Mouse (Mus musculus) splenic B cell, adult 2 months (primary cell): ENCODE results near the gene Tada2b.

Source experiments
- DNase-seq: peaks from one replicate; pipeline ENCODE4 v3.0.0-alpha.2; 2011; ENCODE audit warnings: low read depth, low spot score
- H3K27me3 ChIP-seq: 2 replicates; pipeline ENCODE4 v1.6.1; 2012; ENCODE audit warnings: mild to moderate bottlenecking, low read length, moderate library complexity, mixed read lengths; ENCODE audit not compliant: control insufficient read depth, poor library complexity, insufficient read depth, severe bottlenecking
- H3K36me3 ChIP-seq: 2 replicates; pipeline ENCODE4 v1.6.1; 2012; ENCODE audit warnings: mild to moderate bottlenecking, low read length, moderate library complexity, mixed read lengths; ENCODE audit not compliant: control insufficient read depth, poor library complexity, insufficient read depth, severe bottlenecking

Gene Tada2b

DNA sequence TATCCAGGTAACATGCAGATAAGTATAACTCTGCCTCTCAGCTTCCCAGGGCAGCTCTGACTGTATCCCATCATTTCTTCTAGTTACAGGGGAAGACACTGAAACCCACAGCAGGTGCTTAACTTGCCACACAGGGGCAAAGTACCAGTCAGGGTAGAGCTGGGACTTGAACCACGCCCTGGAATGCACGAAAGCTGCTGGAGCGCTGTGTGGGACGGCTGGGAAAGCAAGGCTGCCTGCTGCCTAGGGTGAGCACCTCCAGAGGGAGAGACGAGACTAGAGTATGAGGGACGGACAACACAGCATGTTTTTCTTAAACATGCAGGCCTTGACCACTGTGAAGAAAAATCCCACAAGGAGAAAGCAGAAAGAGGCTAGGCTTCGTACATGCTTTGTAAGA is 21.1 kb upstream of the Tada2b start:
- H3K27me3 ChIP-seq: no peaks in the 10 kb centered on the region
- no peak for DNase-seq
- H3K36me3 ChIP-seq: peaks cover 14% of the 10 kb centered on the region

DNA sequence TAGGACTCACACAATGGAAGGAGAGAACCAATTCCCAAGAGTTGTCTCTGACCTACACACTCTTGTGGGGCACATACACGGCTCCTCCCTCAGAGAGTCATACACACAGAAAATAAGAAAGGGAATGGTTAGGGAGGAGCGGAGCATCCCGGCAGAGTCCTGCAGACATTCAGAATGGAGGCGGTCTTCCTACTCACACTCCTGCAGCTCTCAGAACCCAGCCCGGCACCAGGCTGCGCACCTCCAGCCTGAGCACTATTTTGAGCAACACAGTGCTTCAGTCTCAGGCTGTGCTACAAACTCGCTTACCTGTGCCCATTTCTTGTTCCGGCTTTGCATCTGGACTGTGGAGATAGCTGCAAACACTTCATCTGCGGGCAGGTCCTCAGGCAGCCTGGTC is 10.6 kb upstream of the Tada2b start:
- no peak for DNase-seq
- H3K27me3 ChIP-seq: no peaks in the 10 kb centered on the region

DNA sequence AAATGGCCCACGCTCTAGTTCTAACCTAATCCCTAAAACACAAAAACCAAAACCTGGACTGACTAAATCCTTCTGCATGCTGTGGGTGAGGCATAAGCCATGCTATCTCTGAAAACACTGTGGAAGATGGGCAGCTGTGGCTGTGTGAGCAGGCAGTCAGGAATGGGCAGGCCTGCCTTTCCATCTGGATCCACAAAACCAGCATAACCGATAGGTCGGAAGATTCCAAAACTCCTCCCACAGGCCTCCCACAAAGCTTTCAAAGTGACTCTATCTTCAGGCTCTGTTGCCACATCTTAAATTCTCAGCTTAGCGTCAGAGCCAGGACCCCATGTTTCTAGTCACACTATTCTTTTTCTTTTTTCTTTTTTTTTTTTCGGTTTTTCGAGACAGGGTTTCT is 9.8 kb upstream of the Tada2b start:
- DNase-seq: no peak

More for the DNA sequence above, 10.6 kb upstream of the Tada2b start:
- H3K36me3 ChIP-seq: peaks cover 19% of the 10 kb centered on the region

DNA sequence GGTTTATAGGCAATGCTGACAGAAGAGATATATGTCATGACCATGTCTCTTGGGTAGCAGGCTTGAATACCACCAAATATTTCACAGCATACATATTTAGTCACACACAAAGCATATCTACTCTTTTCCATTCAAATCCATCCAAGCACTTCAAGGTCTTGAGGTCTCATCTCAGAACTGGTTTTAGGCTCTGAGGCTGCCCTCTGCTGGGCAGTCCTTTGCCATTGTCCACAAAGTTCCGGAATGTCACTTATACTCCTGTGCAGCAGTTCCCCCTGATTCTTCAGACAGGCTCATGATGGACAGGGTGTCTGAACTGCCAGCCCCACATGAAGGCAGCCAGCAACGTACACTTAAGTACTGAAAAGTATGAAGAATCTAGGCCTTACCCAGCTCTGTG is 5.1 kb upstream of the Tada2b start:
- peak; percentile 63 for DNase-seq
- Histone ChIP-seq H3K36me3 (peaks cover 13% of the 10 kb centered on the region), H3K27me3 (no peaks in the 10 kb centered on the region)

More for the DNA sequence above, 9.8 kb upstream of the Tada2b start:
- Histone ChIP-seq H3K36me3 (peaks cover 19% of the 10 kb centered on the region), H3K27me3 (no peaks in the 10 kb centered on the region)

DNA sequence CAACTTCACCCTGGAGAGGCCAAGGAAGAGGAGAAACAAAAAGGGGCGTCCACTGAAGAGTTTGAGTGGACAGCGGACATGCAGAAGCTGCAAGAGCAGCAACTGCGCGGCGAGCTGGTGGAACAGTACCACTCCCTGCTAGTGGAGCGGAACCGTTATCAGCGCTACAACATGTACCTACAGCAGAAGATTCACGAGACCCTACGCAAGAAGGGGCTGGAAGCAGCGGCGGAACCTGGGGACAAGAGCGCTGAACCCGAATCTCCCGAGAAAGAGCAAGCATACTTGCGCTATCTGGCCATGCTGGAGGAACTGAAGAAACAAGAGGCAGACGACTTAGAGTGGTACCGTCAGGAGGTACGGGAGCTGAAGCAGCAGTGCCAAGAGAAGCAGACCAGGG is 1.2 kb upstream of the Tada2b start:
- H3K36me3 ChIP-seq: no peaks in the 10 kb centered on the region; the same call in 1 of the 2 replicates
- H3K27me3 ChIP-seq: no peaks in the 10 kb centered on the region
- DNase-seq: peak; percentile 39

DNA sequence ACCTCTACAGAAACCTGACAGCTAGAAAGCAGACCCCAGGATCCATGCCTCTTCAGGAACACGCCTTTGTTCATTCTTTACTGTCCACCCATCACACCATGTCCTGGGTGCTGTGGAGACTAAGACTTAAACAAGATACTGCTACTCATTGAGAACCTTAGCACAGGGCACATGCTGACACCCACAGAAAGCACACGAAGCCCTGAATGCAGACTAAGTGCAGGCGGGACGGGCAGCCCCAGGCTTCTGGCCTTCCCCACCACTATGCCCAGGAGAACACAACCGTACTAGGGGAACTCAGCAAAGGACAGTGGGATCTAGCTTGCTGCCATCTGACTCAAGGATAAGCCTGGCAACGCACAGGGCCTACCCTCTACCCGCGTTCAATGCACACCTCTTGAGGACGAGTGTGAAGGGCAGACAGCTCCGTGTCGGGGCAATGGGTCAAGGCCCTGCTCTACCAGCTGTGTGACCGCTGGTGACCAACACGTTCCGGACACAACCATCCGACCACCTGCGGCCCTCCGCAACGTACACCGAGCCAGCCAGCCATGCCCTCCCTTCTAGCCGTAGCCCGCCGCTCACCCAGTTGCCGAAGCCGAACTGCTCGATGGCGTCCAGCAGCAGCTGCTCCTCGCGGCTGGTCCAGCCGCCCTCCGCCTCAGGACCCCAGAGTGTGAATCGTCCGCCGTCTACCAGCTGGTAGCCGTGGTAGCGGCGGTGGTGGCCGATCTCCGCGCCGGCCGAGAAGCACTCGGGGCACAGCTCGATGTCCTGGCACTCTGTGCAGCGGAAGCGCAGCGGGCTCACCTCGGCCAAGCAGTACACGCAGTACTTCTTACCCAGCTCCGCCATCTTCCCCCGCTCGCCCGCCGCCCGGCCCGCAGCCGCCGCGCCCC is 633 bp downstream of the Tada2b start:
- peak; percentile 64 for DNase-seq
- Histone ChIP-seq H3K27me3 (no peaks in the 10 kb centered on the region), H3K36me3 (no peaks in the 10 kb centered on the region)

DNA sequence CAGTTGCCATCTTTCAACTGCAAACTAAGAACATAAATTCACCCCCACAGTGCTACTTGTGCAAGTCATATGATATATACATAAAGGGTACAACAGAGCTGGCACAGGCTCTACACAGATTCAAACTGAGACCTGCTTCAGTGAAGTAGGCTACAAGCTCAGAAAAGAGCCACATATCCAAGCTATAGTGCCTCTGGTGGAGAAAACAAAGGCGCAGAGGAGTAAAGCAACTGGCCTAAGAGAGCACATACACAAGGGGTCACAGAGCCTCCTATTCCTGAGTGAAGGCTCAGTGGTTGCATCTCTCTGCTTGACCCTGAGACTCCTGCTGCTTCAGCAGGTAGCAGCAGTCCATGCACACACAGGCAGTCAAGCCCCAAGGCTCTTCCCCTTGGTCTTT is 3.0 kb downstream of the Tada2b start:
- peaks cover 3% of the 10 kb centered on the region for H3K36me3 ChIP-seq
- H3K27me3 ChIP-seq: no peaks in the 10 kb centered on the region
- DNase-seq: peak; percentile 49

DNA sequence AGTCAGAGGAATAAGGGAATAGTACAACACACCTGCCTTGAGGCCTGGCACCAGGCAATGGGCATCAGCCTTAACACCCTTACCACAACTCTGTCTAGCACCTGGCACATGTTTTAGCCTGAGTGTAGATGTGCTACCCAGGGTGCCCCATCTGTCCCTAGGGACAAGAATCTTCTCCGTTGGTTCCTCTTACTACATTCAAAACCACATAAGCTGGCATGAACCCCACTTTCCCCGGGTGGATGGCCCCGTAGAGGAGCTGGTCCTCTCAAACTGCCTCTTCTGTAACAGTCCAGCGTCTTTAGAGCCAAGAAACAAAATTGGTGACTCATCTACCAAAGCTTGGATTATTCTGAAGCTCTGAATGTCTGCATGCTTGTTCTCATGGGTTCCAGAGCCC is 3.7 kb downstream of the Tada2b start:
- peak; percentile 85 for DNase-seq
- H3K27me3 ChIP-seq: no peaks in the 10 kb centered on the region
- peaks cover 4% of the 10 kb centered on the region for H3K36me3 ChIP-seq

DNA sequence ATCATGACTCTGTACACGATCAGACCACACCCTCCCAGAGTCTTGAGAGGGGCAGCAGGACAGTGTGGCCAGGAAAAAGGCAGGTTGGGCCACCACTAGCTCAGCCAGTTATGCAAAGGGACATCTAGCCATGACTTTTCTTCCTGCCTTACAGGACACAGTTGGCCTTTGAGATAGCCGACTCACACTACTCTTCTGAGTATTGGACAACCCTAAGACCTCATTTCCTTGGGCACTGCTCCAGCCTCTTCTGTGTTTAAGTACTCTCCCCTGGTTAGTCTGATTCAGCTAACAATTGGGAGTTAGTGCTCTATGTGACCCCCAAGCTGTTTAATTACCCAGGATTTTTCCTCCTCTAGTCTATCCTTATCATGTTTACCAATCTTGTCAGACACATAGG is 4.3 kb downstream of the Tada2b start:
- no peaks in the 10 kb centered on the region for H3K27me3 ChIP-seq
- peaks cover 4% of the 10 kb centered on the region for H3K36me3 ChIP-seq
- no peak for DNase-seq

DNA sequence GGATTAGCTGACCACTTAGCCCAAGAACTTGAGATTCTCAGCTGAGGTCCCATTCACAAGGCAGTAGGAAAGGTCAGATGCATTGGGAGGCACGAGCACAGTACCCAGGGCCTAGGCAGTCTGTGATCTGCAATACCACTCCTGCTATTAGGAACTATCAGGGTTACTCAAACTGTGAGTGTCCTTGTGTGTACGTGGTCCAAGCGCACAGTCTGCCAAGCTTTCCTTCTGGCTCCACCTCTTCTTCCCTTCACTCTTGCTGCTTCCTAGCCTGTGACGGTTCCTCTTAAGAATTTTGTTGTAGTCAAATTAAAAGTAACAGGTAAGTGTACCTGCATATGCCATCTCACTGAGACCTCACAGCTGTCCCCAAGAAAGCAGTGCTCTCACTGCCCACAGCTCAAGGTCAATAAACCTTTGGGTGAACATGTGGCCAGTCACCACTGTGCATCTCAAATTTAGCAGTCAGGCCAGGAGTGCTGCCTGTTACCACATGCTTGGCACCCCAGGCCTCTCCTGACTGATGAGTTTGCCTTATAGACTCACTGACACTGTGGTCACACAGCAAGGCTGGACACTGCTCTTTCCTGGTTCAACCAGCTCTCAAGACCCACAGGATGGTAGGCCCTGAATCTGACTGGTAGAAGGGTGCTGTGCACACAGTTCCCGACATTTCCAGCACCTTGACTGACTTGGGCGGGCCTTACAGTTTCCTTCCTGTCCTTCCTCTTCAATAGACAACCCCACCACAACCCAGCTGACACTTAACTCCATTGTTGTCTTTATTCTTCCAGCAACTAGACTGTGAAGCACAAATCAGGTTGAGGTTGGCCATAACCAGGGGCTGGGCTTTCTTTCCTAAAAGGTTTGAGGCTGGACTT is 5.3 kb downstream of the Tada2b start:
- Histone ChIP-seq H3K27me3 (no peaks in the 10 kb centered on the region), H3K36me3 (peaks cover 4% of the 10 kb centered on the region)
- DNase-seq: no peak

DNA sequence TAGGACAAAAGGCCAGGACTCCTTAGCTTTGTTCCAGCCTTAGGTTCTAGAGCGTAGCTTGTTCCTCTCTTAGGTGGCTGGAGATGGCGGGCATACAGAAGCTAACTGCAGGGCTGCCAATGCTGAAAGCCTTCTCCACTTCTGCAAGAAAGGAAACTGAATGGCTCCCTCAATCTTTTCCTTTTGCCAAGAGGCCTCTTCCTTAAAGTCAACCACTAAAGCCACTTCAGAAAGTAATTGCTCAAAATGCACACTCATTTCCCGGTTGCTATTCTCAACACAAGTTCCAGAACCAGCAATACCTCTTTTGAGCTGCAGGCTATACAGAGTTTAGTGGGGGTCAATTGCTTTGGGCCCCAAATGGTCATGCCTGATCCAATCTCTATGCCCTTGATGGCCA is 6.6 kb downstream of the Tada2b start:
- Histone ChIP-seq H3K27me3 (no peaks in the 10 kb centered on the region), H3K36me3 (peaks cover 7% of the 10 kb centered on the region)
- DNase-seq: no peak

DNA sequence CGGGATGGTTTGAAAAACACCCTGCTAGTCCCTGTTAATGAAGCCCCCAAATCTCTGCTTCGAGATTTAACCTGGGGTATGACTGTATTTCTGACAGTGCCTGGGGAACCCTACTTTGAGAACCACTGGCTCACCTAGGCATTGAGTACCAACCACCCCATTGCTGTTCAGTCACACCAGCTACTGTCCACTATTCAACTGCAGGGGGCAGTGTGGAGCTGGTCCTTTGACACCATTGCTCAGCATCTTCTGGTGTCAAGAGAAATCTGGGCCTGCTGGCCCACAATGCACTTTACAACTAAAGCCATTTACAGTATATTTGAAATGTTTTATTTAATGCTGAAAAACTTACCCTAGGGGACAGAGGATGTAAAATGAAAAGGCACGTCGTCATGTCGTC is 9.8 kb downstream of the Tada2b start:
- Histone ChIP-seq H3K36me3 (peaks cover 17% of the 10 kb centered on the region), H3K27me3 (no peaks in the 10 kb centered on the region)
- DNase-seq: peak; percentile 90

DNA sequence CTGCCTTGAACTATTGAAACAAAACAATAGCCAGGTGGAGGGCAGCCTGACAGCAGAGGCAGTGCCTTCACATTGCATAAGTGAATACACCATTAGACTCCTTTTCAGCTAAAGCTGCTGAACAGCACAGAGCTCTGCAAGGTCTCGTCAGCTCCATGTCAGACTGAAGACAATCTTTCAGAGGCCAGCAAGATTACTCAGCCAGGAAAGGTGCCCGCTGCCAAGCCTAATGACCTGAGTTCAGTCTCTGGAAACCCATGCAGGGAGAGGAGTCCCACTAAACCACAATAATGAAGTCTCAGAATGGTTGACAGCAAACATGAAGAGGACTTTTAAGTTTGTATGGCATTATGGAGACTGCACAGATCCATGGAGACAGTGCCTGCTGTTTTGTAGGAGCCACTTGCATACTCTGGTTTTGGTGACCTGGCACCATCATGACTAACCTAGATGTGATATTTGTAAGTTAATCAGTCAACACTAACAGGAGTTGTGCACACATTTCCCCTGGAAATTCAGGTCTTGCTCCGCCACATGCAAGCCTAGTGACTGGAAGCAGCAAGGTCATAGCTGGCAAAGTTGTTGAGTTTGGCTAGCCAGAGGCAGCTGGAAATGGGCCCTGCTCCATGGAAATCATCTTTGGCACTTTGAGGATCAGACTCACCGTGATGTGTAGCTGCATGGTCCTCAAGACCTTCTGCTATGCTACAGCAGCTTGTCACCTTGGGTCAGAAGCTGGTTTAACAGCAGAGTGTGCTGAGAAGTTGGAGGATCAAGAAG is 11.0 kb downstream of the Tada2b start:
- DNase-seq: no peak

DNA sequence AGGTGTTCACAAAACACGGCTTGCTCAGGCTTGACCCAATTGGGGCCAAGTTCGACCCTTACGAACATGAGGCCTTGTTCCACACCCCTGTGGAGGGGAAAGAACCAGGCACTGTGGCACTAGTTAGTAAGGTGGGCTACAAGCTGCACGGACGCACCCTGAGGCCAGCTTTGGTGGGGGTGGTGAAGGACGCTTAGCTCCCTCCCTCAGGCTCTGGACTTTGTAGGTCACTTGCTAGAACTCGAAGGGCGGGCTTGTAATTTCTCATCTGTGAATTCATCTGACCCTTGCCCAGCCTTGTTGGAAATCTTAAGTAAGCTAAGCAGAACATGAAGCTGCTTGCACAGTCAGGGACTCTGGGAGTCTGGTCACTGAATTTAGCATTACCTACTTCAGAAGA is 12.9 kb downstream of the Tada2b start:
- Histone ChIP-seq H3K36me3 (peaks cover 15% of the 10 kb centered on the region), H3K27me3 (no peaks in the 10 kb centered on the region)
- no peak for DNase-seq

More for the DNA sequence above, 11.0 kb downstream of the Tada2b start:
- peaks cover 17% of the 10 kb centered on the region for H3K36me3 ChIP-seq
- H3K27me3 ChIP-seq: no peaks in the 10 kb centered on the region
